Mouse (Mus musculus) embryonic facial prominence, embryonic 12.5 days (tissue): Measurements from ENCODE around the gene Amfr. TPM values are rescaled to one million over a fixed set of nuclear protein-coding genes. Genes with fewer than 3 reads are reported as not detected.
A peak's percentile ranks its signal among the peaks of the same experiment; 100 is the strongest.

Experiments
- ATAC-seq: fragments of 200-750 bp; cut with Nextera tagmentation; 2 replicates; pipeline ENCODE4 v1.8.0; 2017; ENCODE audit not compliant: insufficient number of reproducible peaks, insufficient read depth, low FRiP score, low TSS enrichment
- H3K27ac ChIP-seq: fragments of 300-500 bp; sonication (generic); 2 replicates; pipeline ENCODE4 v1.5.1; 2016; ENCODE audit warnings: mild to moderate bottlenecking
- H3K27me3 ChIP-seq: fragments of 300-500 bp; sonication (generic); 2 replicates; pipeline ENCODE4 v1.6.1; 2016; ENCODE audit warnings: mild to moderate bottlenecking, moderate library complexity
- H3K36me3 ChIP-seq: fragments of 300-500 bp; sonication (generic); 2 replicates; pipeline ENCODE4 v1.6.1; 2016; ENCODE audit warnings: mild to moderate bottlenecking
- H3K4me1 ChIP-seq: fragments of 300-500 bp; sonication (generic); 2 replicates; pipeline ENCODE4 v1.6.1; 2016
- H3K4me2 ChIP-seq: fragments of 300-500 bp; sonication (generic); replicated peaks from 2 replicates; pipeline ENCODE4 v1.6.1; 2016; ENCODE audit warnings: mild to moderate bottlenecking, moderate library complexity
- H3K4me3 ChIP-seq: fragments of 300-500 bp; sonication (generic); 2 replicates; pipeline ENCODE4 v1.5.1; 2016; ENCODE audit warnings: mild to moderate bottlenecking
- H3K9ac ChIP-seq: fragments of 300-500 bp; sonication (generic); 2 replicates; pipeline ENCODE4 v1.6.1; 2016; ENCODE audit warnings: mild to moderate bottlenecking, moderate library complexity
- H3K9me3 ChIP-seq: fragments of 300-500 bp; sonication (generic); 2 replicates; pipeline ENCODE4 v1.6.1; 2016; ENCODE audit warnings: mild to moderate bottlenecking, moderate library complexity
- WGBS: fragments of 180-500 bp; shearing (Covaris S2); methylation state at CpG from one replicate; pipeline ENCODE4 v1.1.7; 2016; 5-methylcytosine and 5-hydroxymethylcytosine counted together
- polyA plus RNA-seq: library from polyadenylated mRNA; unstranded; fragments of >200 nt; fragmentation: Nextera tagmentation; extraction: Ambion mirVana; gene quantifications from 2 replicates; pipeline ENCODE4 v1.2.1, GENCODE M21; 2016

Gene Amfr
- polyA plus RNA-seq, 1 experiment from 2014 or later, result 60.1 TPM

DNA sequence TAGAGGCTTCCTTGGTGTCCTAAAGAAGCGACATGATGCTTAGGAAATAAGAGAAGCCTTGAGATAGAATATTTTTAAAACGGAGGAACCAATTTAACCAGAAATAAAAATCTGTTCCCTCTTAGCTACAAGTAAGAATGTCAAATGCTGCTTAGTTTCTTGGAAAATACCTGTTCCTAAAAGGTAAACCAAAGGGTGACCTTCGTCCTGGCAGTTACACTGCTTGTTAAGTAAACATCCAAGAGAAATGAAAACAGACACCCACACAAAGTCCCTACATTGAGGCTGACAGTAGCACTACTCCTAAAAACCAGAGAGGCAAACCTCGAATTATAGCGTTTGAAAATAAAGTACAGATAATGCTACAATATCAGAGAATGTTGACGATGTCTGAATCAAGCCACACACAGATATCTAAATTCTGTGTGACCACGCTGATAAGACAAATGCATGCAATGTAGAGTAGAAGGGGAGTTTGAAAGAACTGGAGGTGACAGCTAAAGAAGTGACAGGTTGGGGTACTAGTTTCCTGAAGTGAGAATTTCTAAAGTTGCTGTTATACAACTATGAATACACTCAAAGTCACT lies 477 bp upstream of the Amfr start:
- H3K4me2 ChIP-seq, result peak overlapping the region; percentile 90
- peaks cover 27% of the 10 kb centered on the region for H3K4me1 ChIP-seq
- no peaks in the 10 kb centered on the region for H3K27me3 ChIP-seq
- H3K9me3 ChIP-seq, result no peaks in the 10 kb centered on the region
- WGBS, result 37% methylated on average over 7 of the region's 7 CpGs
- no peak for ATAC-seq
- peak overlapping the region; percentile 90 for H3K27ac ChIP-seq
- peak overlapping the region; percentile 89 for H3K9ac ChIP-seq
- peak overlapping the region; percentile 65 for H3K4me3 ChIP-seq
- H3K36me3 ChIP-seq, result no peaks in the 10 kb centered on the region

GRCm38 (mm10) chr8:94011076-94012012 lies 1.3 kb downstream of the Amfr start:
- Histone ChIP-seq H3K4me2 (peak overlapping the region; percentile 90), H3K27me3 (no peaks in the 10 kb centered on the region), H3K27ac (peak overlapping the region; percentile 90), H3K4me1 (peaks cover 27% of the 10 kb centered on the region), H3K4me3 (peak overlapping the region; percentile 65), H3K36me3 (no peaks in the 10 kb centered on the region), H3K9ac (peak overlapping the region; percentile 89), H3K9me3 (no peaks in the 10 kb centered on the region)
- 3% methylated on average over 48 of the region's 48 CpGs for WGBS
- ATAC-seq, result no peak

DNA sequence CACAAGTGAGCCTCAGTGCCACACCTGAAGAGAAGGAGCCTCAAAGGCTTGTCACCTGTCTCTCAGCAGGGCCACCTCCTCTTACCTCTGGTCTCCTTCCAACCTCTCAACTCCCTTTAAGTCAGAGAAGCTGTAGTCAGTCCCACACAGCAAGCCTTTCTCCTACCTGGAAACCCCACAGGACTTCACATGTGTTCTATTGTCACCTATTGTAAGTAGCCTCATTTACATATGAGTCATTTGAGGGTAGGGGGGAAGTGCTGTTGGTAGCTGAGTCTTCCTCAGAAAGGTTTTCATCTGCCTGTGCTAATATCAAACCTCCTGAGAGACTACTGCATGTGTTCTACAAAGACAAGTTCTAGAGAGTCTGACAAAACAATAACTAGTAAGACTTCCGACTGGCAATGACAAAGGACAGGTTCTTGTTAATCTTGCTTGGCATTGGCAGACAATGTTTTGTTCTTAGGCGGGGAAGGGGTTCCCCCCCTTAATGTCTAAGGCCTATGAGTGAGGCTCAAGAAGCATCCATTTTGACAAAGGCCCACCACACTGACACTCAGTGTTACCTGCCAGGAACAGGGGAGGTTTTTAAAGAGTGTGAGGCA lies 2.4 kb downstream of the Amfr start:
- 64% methylated on average over 2 of the region's 2 CpGs for WGBS
- H3K9me3 ChIP-seq, result no peaks in the 10 kb centered on the region
- H3K4me3 ChIP-seq, result no peak overlapping the region
- peak overlapping the region; percentile 22; the same call in 1 of the 2 replicates for H3K4me2 ChIP-seq
- no peak overlapping the region for H3K27ac ChIP-seq
- no peak for ATAC-seq
- H3K36me3 ChIP-seq, result no peaks in the 10 kb centered on the region
- H3K9ac ChIP-seq, result no peak overlapping the region
- H3K4me1 ChIP-seq, result peaks cover 27% of the 10 kb centered on the region
- no peaks in the 10 kb centered on the region for H3K27me3 ChIP-seq

GRCm38 (mm10) chr8:94009243-94009845 lies 3.3 kb downstream of the Amfr start:
- no peak overlapping the region for H3K27ac ChIP-seq
- no peak overlapping the region for H3K4me2 ChIP-seq
- no peaks in the 10 kb centered on the region for H3K27me3 ChIP-seq
- ATAC-seq, result no peak
- no peak overlapping the region for H3K9ac ChIP-seq
- peaks cover 27% of the 10 kb centered on the region for H3K4me1 ChIP-seq
- H3K4me3 ChIP-seq, result no peak overlapping the region
- H3K36me3 ChIP-seq, result no peaks in the 10 kb centered on the region
- 60% methylated on average over 15 of the region's 15 CpGs for WGBS
- no peaks in the 10 kb centered on the region for H3K9me3 ChIP-seq

GRCm38 (mm10) chr8:94004139-94004538 lies 8.5 kb downstream of the Amfr start:
- no peak for ATAC-seq

DNA sequence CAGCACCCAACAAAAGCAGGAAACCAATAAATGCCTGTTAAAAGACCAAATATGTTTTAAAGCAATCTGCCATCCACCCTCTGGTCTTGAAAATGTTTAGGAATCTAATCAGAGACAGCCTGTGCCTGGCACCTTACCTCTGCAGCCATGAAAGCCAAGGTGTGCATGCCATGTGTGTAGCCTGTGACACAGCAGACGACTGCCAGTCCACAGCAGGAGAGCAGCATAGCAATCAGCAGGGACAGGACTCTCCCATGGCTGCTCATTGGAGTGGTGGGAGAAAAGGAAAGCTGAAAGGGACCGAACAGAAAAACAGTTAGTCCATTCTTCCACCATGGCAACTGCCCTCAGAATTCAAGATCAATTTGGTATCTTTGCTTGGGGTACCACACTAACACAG lies 13.7 kb downstream of the Amfr start:
- no peak overlapping the region for H3K27ac ChIP-seq
- H3K9ac ChIP-seq, result no peak overlapping the region
- H3K4me2 ChIP-seq, result no peak overlapping the region
- H3K4me1 ChIP-seq, result no peaks in the 10 kb centered on the region
- no peaks in the 10 kb centered on the region for H3K27me3 ChIP-seq
- H3K36me3 ChIP-seq, result peaks cover 44% of the 10 kb centered on the region
- WGBS, result 92% methylated on average over 2 of the region's 2 CpGs
- ATAC-seq, result no peak
- no peak overlapping the region for H3K4me3 ChIP-seq
- H3K9me3 ChIP-seq, result no peaks in the 10 kb centered on the region

More at GRCm38 (mm10) chr8:94004139-94004538, 8.5 kb downstream of the Amfr start:
- no peak overlapping the region for H3K27ac ChIP-seq
- H3K27me3 ChIP-seq, result no peaks in the 10 kb centered on the region
- peaks cover 26% of the 10 kb centered on the region for H3K36me3 ChIP-seq
- H3K4me1 ChIP-seq, result 0 out of 2 replicates have a peak, but pooled peaks cover 3% of the 10 kb centered on the region
- no peaks in the 10 kb centered on the region for H3K9me3 ChIP-seq
- H3K4me3 ChIP-seq, result no peak overlapping the region
- H3K4me2 ChIP-seq, result no peak overlapping the region
- H3K9ac ChIP-seq, result no peak overlapping the region
- 88% methylated on average over 9 of the region's 9 CpGs for WGBS

DNA sequence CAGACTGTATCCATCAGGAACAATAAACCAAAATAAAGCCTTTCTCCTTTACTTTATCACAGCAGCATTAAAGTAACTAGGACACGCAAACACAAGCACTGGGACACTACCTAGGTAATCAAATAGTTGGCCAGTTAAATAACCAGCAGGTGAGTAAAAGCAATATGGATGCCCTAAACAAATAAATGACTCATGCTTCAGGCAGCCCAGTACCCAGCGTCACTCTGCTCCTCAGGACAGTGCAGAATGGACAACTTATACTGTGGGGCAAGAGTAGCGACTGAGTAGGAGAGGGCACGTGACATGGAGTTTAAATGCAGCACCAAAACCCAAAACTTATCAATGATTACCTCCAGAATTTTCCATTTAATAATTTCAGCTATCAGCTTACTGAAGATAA lies 22.9 kb downstream of the Amfr start:
- Histone ChIP-seq H3K9ac (no peak overlapping the region), H3K27me3 (no peaks in the 10 kb centered on the region), H3K27ac (no peak overlapping the region), H3K4me2 (no peak overlapping the region), H3K4me1 (no peaks in the 10 kb centered on the region), H3K9me3 (peaks cover 4% of the 10 kb centered on the region; the same call in 1 of the 2 replicates), H3K4me3 (no peak overlapping the region), H3K36me3 (peaks cover 39% of the 10 kb centered on the region)
- 89% methylated on average over 4 of the region's 4 CpGs for WGBS
- no peak for ATAC-seq

DNA sequence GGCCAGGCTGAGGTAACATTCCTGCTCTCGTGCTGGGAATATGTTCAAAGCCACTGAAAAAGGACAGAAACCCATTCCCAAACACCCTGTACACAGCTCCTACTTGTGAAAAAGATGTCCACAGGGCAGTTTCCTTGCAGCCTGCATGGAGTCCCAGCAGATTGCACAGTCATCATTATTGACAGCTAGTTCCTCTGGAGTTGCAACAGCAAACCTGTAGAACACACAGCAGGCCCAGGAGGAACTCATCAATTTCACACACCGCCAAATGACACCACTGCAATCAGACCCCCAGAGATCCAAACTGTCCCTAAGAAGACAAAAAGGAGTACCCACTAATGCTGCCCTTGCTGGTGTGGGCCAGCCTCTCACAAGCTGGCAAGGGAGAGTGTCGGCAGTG lies 27.9 kb downstream of the Amfr start:
- Histone ChIP-seq H3K4me2 (no peak overlapping the region), H3K27me3 (no peaks in the 10 kb centered on the region), H3K9me3 (no peaks in the 10 kb centered on the region), H3K4me3 (no peak overlapping the region), H3K27ac (no peak overlapping the region), H3K36me3 (peaks cover 66% of the 10 kb centered on the region), H3K4me1 (no peaks in the 10 kb centered on the region), H3K9ac (no peak overlapping the region)
- ATAC-seq, result no peak
- 89% methylated on average over 3 of the region's 3 CpGs for WGBS

GRCm38 (mm10) chr8:93983827-93984226 lies 28.8 kb downstream of the Amfr start:
- Histone ChIP-seq H3K9ac (no peak overlapping the region), H3K36me3 (peaks cover 70% of the 10 kb centered on the region), H3K4me2 (no peak overlapping the region), H3K27me3 (no peaks in the 10 kb centered on the region), H3K9me3 (no peaks in the 10 kb centered on the region), H3K27ac (no peak overlapping the region), H3K4me3 (no peak overlapping the region), H3K4me1 (no peaks in the 10 kb centered on the region)
- ATAC-seq, result no peak
- WGBS, result 80% methylated on average over 3 of the region's 3 CpGs

GRCm38 (mm10) chr8:93981679-93982215 lies 30.9 kb downstream of the Amfr start:
- peaks cover 82% of the 10 kb centered on the region for H3K36me3 ChIP-seq
- no peak overlapping the region for H3K27ac ChIP-seq
- H3K4me3 ChIP-seq, result no peak overlapping the region
- H3K9me3 ChIP-seq, result no peaks in the 10 kb centered on the region
- WGBS, result 94% methylated on average over 5 of the region's 5 CpGs
- no peak for ATAC-seq
- H3K4me2 ChIP-seq, result no peak overlapping the region
- H3K27me3 ChIP-seq, result no peaks in the 10 kb centered on the region
- H3K4me1 ChIP-seq, result no peaks in the 10 kb centered on the region
- no peak overlapping the region for H3K9ac ChIP-seq

- no peak overlapping the region for H3K27ac ChIP-seq
- no peak overlapping the region for H3K9ac ChIP-seq
- no peak for ATAC-seq
- no peaks in the 10 kb centered on the region for H3K9me3 ChIP-seq
- no peak overlapping the region for H3K4me3 ChIP-seq
- H3K4me2 ChIP-seq, result no peak overlapping the region
- 93% methylated on average over 4 of the region's 4 CpGs for WGBS
- peaks cover 81% of the 10 kb centered on the region for H3K36me3 ChIP-seq
- H3K27me3 ChIP-seq, result no peaks in the 10 kb centered on the region
- no peaks in the 10 kb centered on the region for H3K4me1 ChIP-seq
These were observed 32.5 kb downstream of the Amfr start for GRCm38 (mm10) chr8:93980141-93980540.
